Mouse (Mus musculus) forebrain, postnatal 0 days (tissue): ENCODE data around the gene Rbm8a2. TPM values are rescaled to one million over a fixed set of nuclear protein-coding genes. Genes with fewer than 3 reads are reported as not detected.
A peak's percentile ranks its signal among the peaks of the same experiment; 100 is the strongest.

Source experiments
- ATAC-seq: fragments of 200-750 bp; cut with Nextera tagmentation; 2 replicates; pipeline ENCODE4 v1.8.0; 2017; ENCODE audit warnings: mild to moderate bottlenecking, moderate library complexity
- DNase-seq: peaks from one replicate; pipeline ENCODE4 v3.0.0-alpha.2; 2015
- H3K27ac ChIP-seq: fragments of 300-500 bp; sonication (generic); 2 replicates; pipeline ENCODE4 v1.5.1; 2014; ENCODE audit warnings: low read depth, mild to moderate bottlenecking, antibody characterized with exemption, low read length, moderate library complexity, mixed read lengths
- H3K27me3 ChIP-seq: fragments of 300-500 bp; sonication (generic); 2 replicates; pipeline ENCODE4 v1.6.1; 2014; ENCODE audit warnings: mild to moderate bottlenecking, low read length, mixed read lengths; ENCODE audit not compliant: insufficient read depth
- H3K36me3 ChIP-seq: fragments of 300-500 bp; sonication (generic); 2 replicates; pipeline ENCODE4 v1.6.1; 2014; ENCODE audit warnings: mild to moderate bottlenecking, moderate library complexity; ENCODE audit not compliant: insufficient read depth
- H3K4me1 ChIP-seq: fragments of 300-500 bp; sonication (generic); 2 replicates; pipeline ENCODE4 v1.6.1; 2014; ENCODE audit warnings: antibody characterized with exemption; ENCODE audit not compliant: insufficient read depth
- H3K4me2 ChIP-seq: fragments of 300-500 bp; sonication (generic); 2 replicates; pipeline ENCODE4 v1.6.1; 2014; ENCODE audit warnings: low read depth, mild to moderate bottlenecking, moderate library complexity
- H3K4me3 ChIP-seq: fragments of 300-500 bp; sonication (generic); 2 replicates; pipeline ENCODE4 v1.5.1; 2014; ENCODE audit warnings: low read depth, low read length, mixed read lengths
- H3K9ac ChIP-seq: fragments of 300-500 bp; sonication (generic); 2 replicates; pipeline ENCODE4 v1.6.1; 2014; ENCODE audit warnings: mild to moderate bottlenecking
- H3K9me3 ChIP-seq: fragments of 300-500 bp; sonication (generic); 2 replicates; pipeline ENCODE4 v1.6.1; 2016; ENCODE audit warnings: low read length
- CTCF ChIP-seq: sonication (generic); IDR thresholded peaks from 2 replicates; pipeline ENCODE4 v1.5.1; 2016; ENCODE audit warnings: antibody characterized with exemption, control low read depth, low read depth
- WGBS: fragments of 180-500 bp; shearing (Covaris S2); extraction: QIAGEN DNeasy Blood & Tissue Kit; methylation state at CpG from one replicate; pipeline ENCODE4 v1.1.7; 2014; 5-methylcytosine and 5-hydroxymethylcytosine counted together
- polyA plus RNA-seq: library from polyadenylated mRNA; unstranded; fragments of >200 nt; fragmentation: Nextera tagmentation; extraction: Ambion mirVana; gene quantifications from 2 replicates; pipeline ENCODE4 v1.2.1, GENCODE M21; 2015
- total RNA-seq: library from RNA; depleted of rRNA; stranded (reverse); fragments of >200 nt; gene quantifications from 2 replicates; pipeline ENCODE4 v1.2.3, GENCODE M21; 2014

Rbm8a2 gene
- total and polyA plus RNA-seq, 2 experiments from 2014 or later = 0.33 to 0.34 TPM

- Histone ChIP-seq H3K27me3 (no peaks in the 10 kb centered on the region), H3K9me3 (no peaks in the 10 kb centered on the region), H3K9ac (no peak overlapping the region), H3K4me2 (no peak overlapping the region), H3K4me1 (no peaks in the 10 kb centered on the region; the same call in 1 of the 2 replicates), H3K36me3 (no peaks in the 10 kb centered on the region), H3K4me3 (no peak overlapping the region), H3K27ac (no peak overlapping the region)
- ATAC-seq (no peak), DNase-seq (no peak)
- TF ChIP-seq CTCF = no peak
Measured at GRCm38 (mm10) chr1:176011072-176011471, 32.2 kb upstream of the Rbm8a2 start.

DNA sequence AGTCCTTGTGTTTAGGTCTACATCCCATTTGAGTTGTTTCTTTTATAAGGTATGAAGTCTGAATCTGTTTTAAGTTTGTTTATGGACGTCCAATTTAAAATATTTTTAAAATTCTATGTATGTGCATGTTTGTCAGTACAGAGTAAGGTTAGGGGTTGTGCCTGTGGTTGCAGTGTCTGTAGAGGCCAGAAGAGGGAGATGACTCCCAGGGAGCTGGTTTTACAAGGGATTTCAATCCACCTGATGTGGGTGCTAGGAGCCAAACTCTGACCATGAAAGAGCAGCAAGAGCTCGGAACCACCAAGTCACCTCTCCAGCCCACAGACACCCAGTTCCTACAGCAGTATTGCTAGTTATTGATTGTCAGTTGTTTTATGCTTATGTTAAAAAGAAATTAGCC lies 29.5 kb upstream of the Rbm8a2 start:
- no peak for ATAC-seq
- 91% methylated on average over 2 of the region's 2 CpGs for WGBS

DNA sequence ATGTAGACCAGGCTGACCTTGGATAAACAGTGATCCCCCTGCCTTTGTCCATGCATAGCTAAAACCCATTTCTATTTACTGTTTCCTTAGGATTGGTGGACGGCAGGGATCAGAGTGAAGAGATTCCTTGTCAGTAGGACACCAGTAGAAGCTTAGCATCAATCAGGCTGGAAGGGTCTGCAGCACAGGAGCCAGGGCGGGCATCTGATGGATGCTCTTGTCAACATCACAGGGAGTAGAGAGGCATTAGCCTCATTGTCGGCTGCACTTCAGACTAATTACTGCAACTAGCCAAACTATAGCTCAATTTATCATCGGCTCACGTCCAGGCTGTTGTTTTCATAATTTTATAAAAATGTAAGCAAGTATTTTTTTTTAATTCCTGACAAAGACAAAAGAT lies 21.7 kb upstream of the Rbm8a2 start:
- Histone ChIP-seq H3K4me2 (no peak overlapping the region), H3K4me1 (no peaks in the 10 kb centered on the region), H3K27me3 (no peaks in the 10 kb centered on the region; the same call in 1 of the 2 replicates), H3K9ac (no peak overlapping the region), H3K36me3 (no peaks in the 10 kb centered on the region), H3K4me3 (no peak overlapping the region), H3K27ac (no peak overlapping the region), H3K9me3 (no peaks in the 10 kb centered on the region)
- no peak for TF ChIP-seq CTCF
- DNase-seq (no peak), ATAC-seq (no peak)
- WGBS = 81% methylated on average over 5 of the region's 5 CpGs

More for the DNA sequence above, 29.5 kb upstream of the Rbm8a2 start:
- no peaks in the 10 kb centered on the region; the same call in 1 of the 2 replicates for H3K4me1 ChIP-seq
- no peak for TF ChIP-seq CTCF
- no peak overlapping the region for H3K27ac ChIP-seq
- no peak overlapping the region for H3K4me3 ChIP-seq
- H3K9ac ChIP-seq = no peak overlapping the region
- no peak for DNase-seq
- H3K36me3 ChIP-seq = no peaks in the 10 kb centered on the region
- H3K4me2 ChIP-seq = no peak overlapping the region
- no peaks in the 10 kb centered on the region for H3K27me3 ChIP-seq
- H3K9me3 ChIP-seq = no peaks in the 10 kb centered on the region

DNA sequence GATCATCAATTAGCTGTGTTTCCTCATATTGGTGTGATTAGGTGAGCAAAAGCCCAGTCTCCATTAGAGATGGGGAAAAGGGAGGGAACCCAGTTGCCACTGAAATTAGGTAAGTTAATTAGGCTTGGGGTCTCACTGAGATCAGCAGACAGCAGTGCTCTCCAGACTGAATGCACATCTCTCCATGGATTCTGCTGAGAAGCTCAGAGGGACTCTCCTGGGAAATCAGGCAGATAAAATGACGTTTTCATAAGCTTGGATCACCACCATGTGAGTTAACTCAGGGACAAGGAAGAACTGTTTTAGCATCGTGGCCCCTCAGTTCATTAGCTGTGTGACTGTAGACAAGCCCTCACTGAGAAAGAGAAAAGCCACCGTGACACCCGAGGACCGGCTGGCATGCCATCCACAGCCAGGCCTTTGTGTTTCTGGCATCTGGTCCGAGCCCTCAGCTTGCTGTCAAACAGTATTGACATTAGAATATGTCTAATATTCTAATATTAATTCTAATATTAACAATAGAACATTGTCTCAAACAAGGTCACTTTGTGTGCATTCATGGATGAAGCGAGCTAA lies 18.2 kb upstream of the Rbm8a2 start:
- no peak overlapping the region for H3K4me2 ChIP-seq
- DNase-seq (no peak), ATAC-seq (no peak)
- H3K9me3 ChIP-seq = no peaks in the 10 kb centered on the region
- 37% methylated on average over 7 of the region's 7 CpGs for WGBS
- no peak overlapping the region for H3K4me3 ChIP-seq
- H3K27me3 ChIP-seq = no peaks in the 10 kb centered on the region; the same call in 1 of the 2 replicates
- no peak for TF ChIP-seq CTCF
- H3K9ac ChIP-seq = no peak overlapping the region
- H3K27ac ChIP-seq = no peak overlapping the region
- no peaks in the 10 kb centered on the region for H3K4me1 ChIP-seq
- no peaks in the 10 kb centered on the region for H3K36me3 ChIP-seq

- H3K4me1 ChIP-seq = no peaks in the 10 kb centered on the region
- ATAC-seq (no peak), DNase-seq (no peak)
- 81% methylated on average over 4 of the region's 4 CpGs for WGBS
- H3K27me3 ChIP-seq = no peaks in the 10 kb centered on the region
- TF ChIP-seq CTCF = no peak
- no peaks in the 10 kb centered on the region for H3K9me3 ChIP-seq
- no peak overlapping the region for H3K27ac ChIP-seq
- no peak overlapping the region for H3K4me3 ChIP-seq
- H3K36me3 ChIP-seq = no peaks in the 10 kb centered on the region
- no peak overlapping the region for H3K4me2 ChIP-seq
- H3K9ac ChIP-seq = no peak overlapping the region
Measured at GRCm38 (mm10) chr1:175988912-175989311, 10.0 kb upstream of the Rbm8a2 start.

- no peaks in the 10 kb centered on the region for H3K36me3 ChIP-seq
- TF ChIP-seq CTCF = no peak
- H3K4me2 ChIP-seq = no peak overlapping the region
- H3K4me1 ChIP-seq = no peaks in the 10 kb centered on the region
- no peak overlapping the region for H3K4me3 ChIP-seq
- no peaks in the 10 kb centered on the region for H3K9me3 ChIP-seq
- ATAC-seq (no peak), DNase-seq (no peak)
- no peaks in the 10 kb centered on the region for H3K27me3 ChIP-seq
- H3K9ac ChIP-seq = no peak overlapping the region
- WGBS = 95% methylated on average over 5 of the region's 5 CpGs
- no peak overlapping the region for H3K27ac ChIP-seq
Measured at GRCm38 (mm10) chr1:175988448-175988847, 9.5 kb upstream of the Rbm8a2 start.

DNA sequence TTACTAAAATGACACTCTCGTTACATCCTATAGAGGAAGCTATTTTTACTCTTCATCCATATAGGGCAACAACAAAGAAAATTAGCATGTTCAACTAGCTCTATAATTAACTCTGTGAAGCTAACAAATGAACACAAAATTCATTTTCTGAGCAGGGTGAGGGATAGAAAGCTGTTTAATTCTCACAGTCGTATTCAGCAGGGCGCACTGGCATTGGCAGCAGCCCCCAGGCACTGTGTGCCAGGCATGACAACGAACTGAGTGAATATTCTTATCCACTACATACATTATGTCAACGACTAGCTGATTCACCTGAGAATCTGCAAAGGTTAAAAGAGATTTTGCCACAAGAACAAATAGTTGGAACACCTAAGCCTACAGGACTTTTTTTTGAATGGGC lies 8.2 kb downstream of the Rbm8a2 start:
- DNase-seq (peak; percentile 47), ATAC-seq (peak; percentile 69; the same call in 1 of the 2 replicates)
- WGBS = 26% methylated on average over 5 of the region's 5 CpGs
- no peaks in the 10 kb centered on the region for H3K36me3 ChIP-seq
- no peak overlapping the region for H3K9ac ChIP-seq
- no peak overlapping the region for H3K4me3 ChIP-seq
- H3K27me3 ChIP-seq = no peaks in the 10 kb centered on the region
- no peaks in the 10 kb centered on the region; the same call in 1 of the 2 replicates for H3K4me1 ChIP-seq
- H3K4me2 ChIP-seq = no peak overlapping the region
- no peak for TF ChIP-seq CTCF
- H3K9me3 ChIP-seq = no peaks in the 10 kb centered on the region
- peak overlapping the region; percentile 4; the same call in 1 of the 2 replicates for H3K27ac ChIP-seq
